In genomic region chr16:21318640-21319365, GRCm38 (mm10) we compare ENCODE assay signal across 11 mouse cellular contexts.
DNase-seq lines count a peak whose midpoint lies in the region; ATAC-seq and TF ChIP-seq lines count a peak whose summit lies in the region.
"Had no signal": no experiment of that assay in that cellular context is flagged by ENCODE, and none has a peak within 500 bp of the region (broad histone marks: within the 10 kb centered on the region; RNA-seq: fewer than 3 reads in every experiment).

No protein-coding gene starts in this region.

- no peak overlapping the region for H3K4me3 ChIP-seq in gastrocnemius, adult 2 months
- H3K4me3 ChIP-seq in embryonic facial prominence, embryonic 14.5 days (ENCODE audit: low read depth, low read length): no peak overlapping the region

- no peak overlapping the region for H3K9ac ChIP-seq in embryonic facial prominence, embryonic 14.5 days (ENCODE audit: low read depth, low read length)

- no peak for ATAC-seq in embryonic facial prominence, embryonic 14.5 days (ENCODE audit: low read depth)
- ATAC-seq: CD4-positive, CD25-positive, alpha-beta regulatory T cell, adult 4 months had no signal

- intact Hi-C loops in gastrocnemius, adult 2 months (cut with DNase I): no loop called here

- TF ChIP-seq CTCF in gastrocnemius, adult 2 months (IDR thresholded peaks at IDR 0.05): no peak

- H3K27me3 ChIP-seq in embryonic facial prominence, embryonic 14.5 days (replicated peaks; ENCODE audit: control insufficient read depth, insufficient read depth, low read length): no peaks in the 10 kb centered on the region

- H3K27ac ChIP-seq in gastrocnemius, adult 2 months: peak overlapping the region; percentile 76
- H3K27ac ChIP-seq in embryonic facial prominence, embryonic 14.5 days (replicated peaks; ENCODE audit: low read depth, low read length): peak overlapping the region; percentile 61

- H3K9me3 ChIP-seq in embryonic facial prominence, embryonic 14.5 days (ENCODE audit: control insufficient read depth, low read length): no peaks in the 10 kb centered on the region

- DNase-seq in gastrocnemius, adult 2 months: peak; percentile 74
- no peak for DNase-seq in gastrocnemius, adult 18-20 months (ENCODE audit: low spot score)
- DNase-seq in 3134 (ENCODE audit: extremely low read depth, insufficient read length, low spot score): peak; percentile 83
- DNase-seq in embryonic facial prominence, embryonic 14.5 days (ENCODE audit: low spot score): peak; percentile 21
- DNase-seq in layer of hippocampus, postnatal 10 days (ENCODE audit: low spot score in 2 of 2): peak; percentile 54 to 68
- no peak for DNase-seq in embryo, embryonic 10 days (ENCODE audit: low spot score)
- DNase-seq in cerebellum, adult 11 months: no peak
- DNase-seq in thymus, postnatal 10 days (ENCODE audit: low spot score in 2 of 2): no peak
- DNase-seq: cerebellum, postnatal 36 days; lung, adult 18-20 months had no signal

- no peak overlapping the region for H3K4me2 ChIP-seq in embryonic facial prominence, embryonic 14.5 days (ENCODE audit: low read depth, low read length)

- 50% methylated on average over 9 of the region's 9 CpGs for WGBS in embryonic facial prominence, embryonic 14.5 days

- no peaks in the 10 kb centered on the region for H3K36me3 ChIP-seq in embryonic facial prominence, embryonic 14.5 days (ENCODE audit: control insufficient read depth, insufficient read depth, low read length)

- H3K4me1 ChIP-seq in embryonic facial prominence, embryonic 14.5 days (ENCODE audit: control insufficient read depth, insufficient read depth, low read length): peaks cover 50% of the 10 kb centered on the region

Comparison
In these comparisons a context has a peak if more than half of its experiments do, and no peak if none do; other contexts are left out.
1. DNase-seq: peak in gastrocnemius, adult 2 months (single experiment), 3134 (single experiment), embryonic facial prominence, embryonic 14.5 days (single experiment) and layer of hippocampus, postnatal 10 days (2 of 2); none in gastrocnemius, adult 18-20 months (single experiment), embryo, embryonic 10 days (single experiment), cerebellum, adult 11 months (single experiment) and thymus, postnatal 10 days (0 of 2).